Mouse (Mus musculus) cortical plate, adult 2 months (tissue): ENCODE results near the gene Hk1. TPM values are rescaled to one million over a fixed set of nuclear protein-coding genes. Genes with fewer than 3 reads are reported as not detected.
A peak's percentile ranks its signal among the peaks of the same experiment; 100 is the strongest.

Experiments used
- H3K27ac ChIP-seq: fragments of 200-500 bp; 2 replicates; pipeline ENCODE4 v1.5.1; 2012; ENCODE audit warnings: low read length, control low read depth, inconsistent platforms; ENCODE audit not compliant: insufficient read depth
- H3K4me1 ChIP-seq: fragments of 200-500 bp; 2 replicates; pipeline ENCODE4 v1.6.1; 2011; ENCODE audit warnings: low read length; ENCODE audit not compliant: control insufficient read depth, insufficient read depth
- H3K4me3 ChIP-seq: fragments of 200-500 bp; 2 replicates; pipeline ENCODE4 v1.5.1; 2011; ENCODE audit warnings: mild to moderate bottlenecking, low read length, control low read depth; ENCODE audit not compliant: insufficient read depth
- CTCF ChIP-seq: fragments of 200-500 bp; IDR thresholded peaks from 2 replicates; pipeline ENCODE4 v1.5.1; 2011; ENCODE audit warnings: mild to moderate bottlenecking, control low read depth, low read length; ENCODE audit not compliant: insufficient read depth; ENCODE audit errors: extremely low read depth
- POLR2A ChIP-seq: fragments of 200-500 bp; IDR thresholded peaks from 2 replicates; pipeline ENCODE4 v1.6.1; 2011; ENCODE audit warnings: mild to moderate bottlenecking, low read length, control low read depth; ENCODE audit not compliant: insufficient read depth; ENCODE audit errors: extremely low read depth
- polyA plus RNA-seq: library from polyadenylated mRNA; depleted of rRNA; stranded (reverse); fragments of >200 nt; gene quantifications from 2 replicates; pipeline ENCODE4 v1.2.3, GENCODE M21; 2012

Hk1 gene
- polyA plus RNA-seq, 1 experiment, result 223 TPM

GRCm38 (mm10) chr10:62258298-62258697, 121.4 kb downstream of the Hk1 start:
- Histone ChIP-seq H3K4me1 (no peaks in the 10 kb centered on the region), H3K27ac (no peak overlapping the region), H3K4me3 (no peak overlapping the region)
- no peak for TF ChIP-seq CTCF
- no peak for TF ChIP-seq POLR2A

GRCm38 (mm10) chr10:62252496-62253235, 127.0 kb downstream of the Hk1 start:
- H3K4me3 ChIP-seq, result no peak overlapping the region
- no peak overlapping the region for H3K27ac ChIP-seq
- H3K4me1 ChIP-seq, result no peaks in the 10 kb centered on the region
- TF ChIP-seq CTCF, result no peak
- TF ChIP-seq POLR2A, result no peak

- H3K27ac ChIP-seq, result no peak within 1 kb of the TSS
- H3K4me1 ChIP-seq, result no peaks in the 10 kb centered on the region
- H3K4me3 ChIP-seq, result no peak within 1 kb of the TSS
- TF ChIP-seq CTCF (no peak), POLR2A (no peak)
Measured at GRCm38 (mm10) chr10:62252000-62252488, 127.7 kb downstream of the Hk1 start, which contains the start of gene Tacr2. TSS of gene Tacr2 (plus strand) at chr10:62252438.

GRCm38 (mm10) chr10:62247815-62248214, 131.9 kb downstream of the Hk1 start:
- Histone ChIP-seq H3K27ac (no peak overlapping the region), H3K4me1 (no peaks in the 10 kb centered on the region), H3K4me3 (no peak overlapping the region)
- TF ChIP-seq POLR2A, result no peak
- no peak for TF ChIP-seq CTCF

GRCm38 (mm10) chr10:62247156-62247555, 132.6 kb downstream of the Hk1 start:
- Histone ChIP-seq H3K4me3 (no peak overlapping the region), H3K27ac (no peak overlapping the region), H3K4me1 (no peaks in the 10 kb centered on the region)
- TF ChIP-seq POLR2A (no peak), CTCF (no peak)

GRCm38 (mm10) chr10:62244067-62244466, 135.6 kb downstream of the Hk1 start:
- H3K4me3 ChIP-seq, result no peak overlapping the region
- no peak for TF ChIP-seq POLR2A
- TF ChIP-seq CTCF, result no peak
- H3K27ac ChIP-seq, result no peak overlapping the region
- H3K4me1 ChIP-seq, result no peaks in the 10 kb centered on the region

- no peak for TF ChIP-seq POLR2A
- TF ChIP-seq CTCF, result peak; percentile 70
- Histone ChIP-seq H3K27ac (no peak overlapping the region), H3K4me3 (no peak overlapping the region), H3K4me1 (no peaks in the 10 kb centered on the region)
Measured at GRCm38 (mm10) chr10:62242896-62243295, 136.8 kb downstream of the Hk1 start.

GRCm38 (mm10) chr10:62242358-62242757, 137.3 kb downstream of the Hk1 start:
- no peak for TF ChIP-seq POLR2A
- no peak for TF ChIP-seq CTCF
- Histone ChIP-seq H3K4me1 (no peaks in the 10 kb centered on the region), H3K27ac (no peak overlapping the region), H3K4me3 (no peak overlapping the region)

- H3K4me1 ChIP-seq, result no peaks in the 10 kb centered on the region
- TF ChIP-seq POLR2A (no peak), CTCF (no peak)
- H3K4me3 ChIP-seq, result no peak overlapping the region
- H3K27ac ChIP-seq, result no peak overlapping the region
Measured at GRCm38 (mm10) chr10:62239270-62239669, 140.4 kb downstream of the Hk1 start.

GRCm38 (mm10) chr10:62238688-62239087, 141.0 kb downstream of the Hk1 start:
- Histone ChIP-seq H3K4me3 (no peak overlapping the region), H3K27ac (no peak overlapping the region)

More at GRCm38 (mm10) chr10:62238688-62239087, 141.0 kb downstream of the Hk1 start:
- no peak for TF ChIP-seq CTCF
- no peak for TF ChIP-seq POLR2A
- no peaks in the 10 kb centered on the region for H3K4me1 ChIP-seq
